Mouse (Mus musculus): ENCODE data around the gene Sipa1l1.

GRCm38 (mm10) chr12:82497866-82498631 lies 328.9 kb downstream of the Sipa1l1 start:
- TF ChIP-seq CTCF (IDR thresholded peaks at IDR 0.05; ENCODE audit: low read depth, low read length) (no peak), POLR2A (IDR thresholded peaks at IDR 0.05; ENCODE audit: borderline replicate concordance, low read depth, low read length) (no peak)

Measured in bone marrow macrophage, adult 2 months (primary cell).